Mouse (Mus musculus) stomach, postnatal 0 days (tissue): ENCODE data around the gene Xbp1.

Experiments used
- CTCF ChIP-seq: IDR thresholded peaks from 2 replicates; pipeline ENCODE4 v1.5.1; 2016; ENCODE audit warnings: antibody characterized with exemption, low read depth, mild to moderate bottlenecking, moderate library complexity
- EP300 ChIP-seq: optimal IDR thresholded peaks from 2 replicates; pipeline ENCODE3; 2016; ENCODE audit warnings: antibody characterized with exemption

- no peak for TF ChIP-seq EP300
- no peak for TF ChIP-seq CTCF
These were observed 51.4 kb downstream of the Xbp1 start for GRCm38 (mm10) chr11:5571856-5572255.
